Mouse (Mus musculus) heart, postnatal 36 days (tissue): ENCODE results near the gene Ccdc180. TPM values are rescaled to one million over a fixed set of nuclear protein-coding genes. Genes with fewer than 3 reads are reported as not detected.

Experiments used
- DNase-seq, 2 experiments: peaks; one replicate each; pipeline ENCODE4 v3.0.0; 2021 to 2022
- intact Hi-C: fragments of 180-260 bp; cut with DNase I; formaldehyde crosslinking; loops from one replicate; pipeline ENCODE4 v1.15.1; 2025
- total RNA-seq, 2 experiments: library from RNA; stranded (reverse); gene quantifications; 2 replicates each; pipeline ENCODE4 v1.2.3; 2021

The Ccdc180 gene
- total RNA-seq, 2 experiments from 2014 or later, result not detected

- intact Hi-C loops, result no loop called here
- no peak for DNase-seq
Measured at GRCm38 (mm10) chr4:45909256-45909655, 19.2 kb downstream of the Ccdc180 start.

GRCm38 (mm10) chr4:45909924-45910323 lies 19.8 kb downstream of the Ccdc180 start:
- intact Hi-C loops, result no loop called here
- DNase-seq, result no peak

- DNase-seq, result no peak
- intact Hi-C loops, result no loop called here
Measured at GRCm38 (mm10) chr4:45911256-45911655, 21.2 kb downstream of the Ccdc180 start.

- DNase-seq, result no peak
- intact Hi-C loops, result no loop called here
Measured at GRCm38 (mm10) chr4:45911876-45912275, 21.8 kb downstream of the Ccdc180 start.

- DNase-seq, result no peak
- intact Hi-C loops, result no loop called here
Measured at GRCm38 (mm10) chr4:45917091-45917490, 27.0 kb downstream of the Ccdc180 start.

GRCm38 (mm10) chr4:45921663-45922435 lies 31.7 kb downstream of the Ccdc180 start:
- no peak for DNase-seq
- intact Hi-C loops, result no loop called here

- intact Hi-C loops, result no loop called here
- no peak for DNase-seq
Measured at GRCm38 (mm10) chr4:45924011-45924410, 33.9 kb downstream of the Ccdc180 start.

- DNase-seq, result no peak
- intact Hi-C loops, result no loop called here
Measured at GRCm38 (mm10) chr4:45928561-45928960, 38.5 kb downstream of the Ccdc180 start.

- peak; percentile 61 to 73 for DNase-seq
- intact Hi-C loops, result loop anchor here (1.0 to 5.0 kb wide), 4 partner anchors 33 to 185 kb away; no protein-coding TSS in a partner anchor
Measured at GRCm38 (mm10) chr4:45941628-45942044, 51.5 kb downstream of the Ccdc180 start.

- intact Hi-C loops, result no loop called here
- no peak for DNase-seq
Measured at GRCm38 (mm10) chr4:45947729-45948128, 57.6 kb downstream of the Ccdc180 start.

GRCm38 (mm10) chr4:45949109-45949848 lies 59.2 kb downstream of the Ccdc180 start:
- intact Hi-C loops, result no loop called here
- DNase-seq, result peak in 1 of 2 experiments; percentile 13

GRCm38 (mm10) chr4:45951830-45952229 lies 61.7 kb downstream of the Ccdc180 start:
- DNase-seq, result no peak
- intact Hi-C loops, result no loop called here

- intact Hi-C loops, result no loop called here
- no peak for DNase-seq
Measured at GRCm38 (mm10) chr4:45953025-45953919, 63.2 kb downstream of the Ccdc180 start.

GRCm38 (mm10) chr4:45955235-45955634 lies 65.1 kb downstream of the Ccdc180 start:
- intact Hi-C loops, result no loop called here
- DNase-seq, result no peak

GRCm38 (mm10) chr4:45956131-45956530 lies 66.0 kb downstream of the Ccdc180 start:
- DNase-seq, result no peak
- intact Hi-C loops, result no loop called here

GRCm38 (mm10) chr4:45956706-45957105 lies 66.6 kb downstream of the Ccdc180 start:
- intact Hi-C loops, result no loop called here
- DNase-seq, result no peak

- no peak for DNase-seq
- intact Hi-C loops, result no loop called here
Measured at GRCm38 (mm10) chr4:45964771-45965439, 74.8 kb downstream of the Ccdc180 start, which contains the start of gene Tdrd7. Gene Tdrd7 (plus strand): TSS chr4:45965334.

- peak; percentile 46 to 60 for DNase-seq
- intact Hi-C loops, result no loop called here
Measured at GRCm38 (mm10) chr4:45965737-45966447, 75.8 kb downstream of the Ccdc180 start.

GRCm38 (mm10) chr4:45966716-45967115 lies 76.6 kb downstream of the Ccdc180 start:
- intact Hi-C loops, result no loop called here
- DNase-seq, result no peak
